Mouse (Mus musculus): Measurements from ENCODE around the gene Hoxb6.

Hoxb6 gene

DNA sequence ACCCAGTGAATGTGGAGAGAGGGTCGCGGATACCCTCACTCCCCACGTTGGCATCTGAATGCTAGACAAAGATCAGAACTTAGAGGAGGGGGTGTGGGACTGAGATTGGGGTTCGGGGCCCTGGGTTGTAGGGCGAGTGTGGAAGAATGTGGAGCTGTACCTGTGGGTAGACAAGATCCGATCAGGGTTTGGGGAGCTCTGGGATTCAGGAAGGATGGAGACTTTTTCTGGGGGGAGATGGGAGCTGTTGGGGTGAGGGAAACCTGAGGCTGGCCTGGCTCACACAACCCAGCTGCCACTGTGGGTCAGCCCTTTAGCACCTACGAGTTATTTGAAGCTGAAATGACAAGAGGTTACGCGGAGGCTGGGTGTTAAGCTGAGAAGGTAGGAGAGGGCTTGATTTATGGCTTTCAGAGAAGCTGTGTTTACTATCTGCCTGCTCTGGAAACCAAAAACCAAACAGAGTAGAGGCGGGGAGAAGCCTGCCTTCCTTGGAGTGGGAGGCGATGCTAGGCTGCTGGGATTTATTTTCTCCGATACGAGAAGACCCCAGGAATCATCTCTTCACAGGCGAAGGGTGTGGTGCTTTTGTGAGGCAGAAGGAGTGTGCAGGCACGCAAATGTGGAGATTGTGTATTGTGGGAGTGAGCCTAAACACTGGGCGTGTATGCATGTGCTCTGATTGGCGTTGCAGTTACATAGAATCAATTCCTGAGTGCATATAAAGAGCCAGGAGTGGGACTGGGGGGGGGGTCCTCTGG is 41.1 kb downstream of the Hoxb6 start:
- DNase-seq (ENCODE audit: low read depth, low spot score) = no peak

DNA sequence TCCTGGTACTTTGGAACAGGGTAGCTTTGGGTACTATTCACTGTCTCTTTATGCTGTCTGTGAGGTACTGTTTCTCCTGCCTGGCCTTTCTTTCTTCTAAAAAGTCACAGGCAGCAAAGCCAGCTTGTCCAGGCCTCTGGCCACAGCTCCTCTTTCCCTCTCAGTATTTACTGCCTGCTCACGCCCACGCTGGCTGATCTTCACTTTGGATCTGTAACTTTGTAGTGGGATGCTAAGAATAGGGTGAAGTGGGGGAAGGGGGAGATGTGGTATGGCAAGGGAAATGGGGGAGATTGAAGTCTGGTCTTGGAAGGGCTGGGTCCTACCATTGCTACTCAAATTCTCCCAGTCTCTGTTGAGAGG is 41.7 kb downstream of the Hoxb6 start:
- DNase-seq (ENCODE audit: low read depth, low spot score) = no peak

DNA sequence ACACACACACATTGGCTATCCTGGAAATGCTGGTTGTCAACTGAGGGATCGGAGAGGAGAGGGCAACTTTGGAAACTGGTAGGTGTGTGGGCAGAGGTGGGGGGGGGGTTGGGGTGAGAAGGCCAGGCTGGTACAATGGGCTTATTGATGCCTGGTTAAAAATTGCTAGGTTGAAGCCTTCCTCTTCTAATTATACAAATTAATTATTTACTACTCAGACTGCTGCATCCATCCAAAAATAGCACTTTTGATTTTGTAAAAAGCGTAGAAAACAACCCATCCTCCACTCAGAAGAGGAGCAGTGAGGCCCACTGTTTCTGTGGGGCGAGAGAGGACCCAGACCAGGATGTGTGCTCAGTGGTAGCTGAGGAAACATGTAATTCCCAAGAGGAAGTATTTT is 42.7 kb downstream of the Hoxb6 start:
- no peak for DNase-seq (ENCODE audit: low read depth, low spot score)

DNA sequence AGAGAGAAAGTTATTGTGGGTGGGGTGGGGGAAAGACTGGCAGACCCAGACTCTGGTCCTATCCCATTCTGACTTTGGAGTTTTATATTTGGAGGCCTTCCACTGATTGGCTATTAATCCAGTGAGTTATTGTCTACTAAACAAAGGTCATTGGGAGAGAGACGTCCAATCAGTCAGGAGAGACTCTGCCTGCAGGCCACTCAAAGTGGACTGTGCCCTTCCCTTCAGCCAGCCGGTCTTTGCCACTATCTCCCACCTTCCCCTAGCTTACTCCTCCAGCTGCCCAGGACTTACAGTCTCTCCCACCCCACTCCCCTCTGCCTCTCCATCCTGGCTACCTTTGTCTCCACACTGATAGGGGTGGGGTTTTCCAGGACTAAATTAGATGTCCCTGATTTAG is 44.3 kb downstream of the Hoxb6 start:
- DNase-seq (ENCODE audit: low read depth, low spot score) = no peak

DNA sequence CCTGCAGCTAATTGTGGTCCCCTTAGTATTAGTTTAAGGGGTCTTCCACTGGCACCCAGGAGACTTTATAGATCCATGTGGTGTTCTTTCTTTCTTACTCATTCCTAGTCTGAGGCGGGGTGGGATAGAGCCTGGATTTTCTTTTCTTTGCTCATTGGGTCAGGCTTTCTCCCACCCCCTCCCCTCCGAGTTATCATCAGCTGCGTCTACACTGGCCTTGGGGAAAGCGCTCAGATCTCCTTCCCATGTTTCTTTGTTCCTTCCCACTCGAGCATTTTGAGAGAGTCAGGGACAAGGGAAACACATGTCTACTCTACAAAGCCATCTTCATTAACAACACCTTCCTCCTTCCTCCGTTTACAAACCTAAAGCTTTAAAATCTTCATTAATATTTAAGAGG is 44.8 kb downstream of the Hoxb6 start:
- no peak for DNase-seq (ENCODE audit: low read depth, low spot score)

DNA sequence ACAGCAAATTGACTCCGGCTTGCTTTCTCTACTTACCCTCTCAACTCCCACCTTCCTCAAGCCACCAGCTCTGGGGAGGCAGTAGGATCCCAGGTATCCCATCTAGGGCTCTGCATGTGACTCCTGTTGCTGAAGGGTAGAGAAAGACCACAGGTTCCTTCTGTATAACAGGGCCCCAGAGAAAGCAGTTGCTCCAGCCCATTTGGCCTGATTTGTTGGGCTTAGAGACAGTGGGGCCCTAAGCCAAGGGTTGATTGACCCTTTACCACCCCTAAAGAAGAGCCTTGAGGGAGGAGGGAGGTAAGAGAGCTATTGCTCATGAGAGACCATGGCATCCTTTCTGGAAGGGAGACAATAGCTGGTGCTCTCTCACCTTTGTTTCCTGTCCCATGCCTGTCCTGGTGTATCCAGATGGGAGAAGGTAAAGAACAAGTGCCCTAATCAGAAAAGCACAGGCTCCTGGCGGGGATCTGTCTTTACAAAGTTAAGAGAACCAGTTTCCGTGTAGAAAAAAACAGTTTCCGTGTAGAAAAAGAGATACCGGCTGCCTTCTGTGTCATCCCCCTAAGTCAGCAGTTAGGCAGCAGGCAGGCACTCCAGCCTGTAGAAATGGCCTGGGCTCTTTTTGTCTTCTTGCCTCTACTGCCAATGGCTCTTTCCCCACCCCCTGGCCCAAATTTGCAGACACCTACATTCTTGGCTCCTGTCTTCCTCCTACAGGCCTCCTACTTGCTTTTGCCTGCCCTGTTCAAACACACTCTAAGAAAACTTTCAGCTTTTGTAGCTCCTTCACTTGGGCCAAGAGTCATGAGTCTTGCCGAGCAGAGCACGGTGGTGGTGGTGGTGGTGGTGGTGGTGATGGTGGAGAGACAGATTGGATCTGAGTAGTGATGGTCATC is 46.9 kb downstream of the Hoxb6 start:
- DNase-seq (ENCODE audit: low read depth, low spot score) = no peak

DNA sequence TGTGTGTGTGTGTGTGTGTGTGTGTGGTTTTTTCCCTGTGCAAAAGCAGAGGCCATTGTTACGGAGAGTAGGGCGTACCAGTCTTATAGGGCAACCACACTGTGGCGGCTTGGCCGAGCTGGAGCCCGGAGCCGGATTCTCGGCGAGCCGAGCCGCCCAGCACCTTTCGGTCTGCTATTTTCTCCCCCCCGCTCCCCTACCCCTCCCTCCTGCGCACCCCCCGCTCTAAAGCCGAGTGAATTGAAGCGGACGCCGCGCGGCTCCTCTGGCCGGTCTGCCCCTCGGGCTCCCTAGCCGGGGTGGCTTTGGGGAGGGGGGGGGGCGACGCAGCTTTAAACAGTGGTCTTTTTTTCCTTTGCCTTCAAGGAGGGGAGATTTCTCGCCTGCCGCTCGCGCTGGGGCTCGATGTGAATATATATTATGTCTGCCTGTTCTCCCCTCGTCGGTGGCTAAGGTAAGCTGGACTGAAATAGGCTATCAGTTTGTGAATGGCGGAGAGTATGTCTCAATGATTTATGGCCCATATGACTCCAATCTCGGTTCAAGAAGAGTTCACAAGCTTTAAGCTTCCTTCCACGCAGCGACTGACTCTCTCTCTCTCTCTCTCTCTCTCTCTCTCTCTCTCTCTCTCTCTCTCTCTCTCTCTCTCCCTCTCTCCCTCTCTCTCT is 48.6 kb downstream of the Hoxb6 start:
- DNase-seq (ENCODE audit: low read depth, low spot score) = peak; percentile 94

DNA sequence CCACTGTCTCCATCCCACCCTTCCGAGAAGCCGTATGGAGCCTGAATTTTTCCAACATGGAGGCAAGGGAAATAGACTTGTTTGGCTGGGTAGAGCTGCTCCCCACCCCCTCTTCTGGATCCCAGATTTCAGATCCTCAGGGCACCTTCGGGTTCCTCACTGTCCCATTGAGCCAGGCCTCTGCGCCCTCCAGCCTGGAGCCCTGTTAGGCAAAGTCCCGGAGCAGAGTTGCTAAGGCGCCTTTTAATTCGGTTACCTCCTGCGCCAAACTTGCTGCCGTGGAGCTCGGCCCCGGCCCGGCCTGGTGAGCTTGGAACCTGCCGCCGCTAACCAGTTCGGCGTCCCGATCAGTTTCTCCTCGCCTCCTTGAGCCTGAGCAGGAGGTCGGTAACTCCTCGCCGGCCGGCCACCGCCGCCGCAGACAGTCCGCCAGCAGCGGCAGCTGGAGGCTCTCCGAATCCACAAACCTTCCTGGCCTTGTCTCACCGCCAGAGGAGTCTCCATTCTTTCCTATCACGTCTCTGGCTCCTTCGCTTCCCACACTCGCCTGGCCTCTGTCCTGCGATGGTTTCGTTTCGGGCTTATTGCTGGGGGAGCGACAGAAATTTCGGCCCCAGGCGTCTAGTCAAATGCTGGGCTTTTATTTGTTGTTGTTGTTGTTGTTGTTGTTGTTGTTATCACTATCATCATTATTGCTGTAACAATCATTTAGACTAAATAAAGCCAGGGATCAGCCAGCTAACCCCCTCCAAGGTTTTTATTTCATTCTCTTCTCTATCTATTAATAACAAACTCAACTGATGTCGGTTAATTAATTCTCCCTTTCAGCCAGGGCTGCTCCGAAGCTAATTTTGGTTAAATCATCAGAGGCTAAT is 49.7 kb downstream of the Hoxb6 start:
- DNase-seq (ENCODE audit: low read depth, low spot score) = no peak

DNA sequence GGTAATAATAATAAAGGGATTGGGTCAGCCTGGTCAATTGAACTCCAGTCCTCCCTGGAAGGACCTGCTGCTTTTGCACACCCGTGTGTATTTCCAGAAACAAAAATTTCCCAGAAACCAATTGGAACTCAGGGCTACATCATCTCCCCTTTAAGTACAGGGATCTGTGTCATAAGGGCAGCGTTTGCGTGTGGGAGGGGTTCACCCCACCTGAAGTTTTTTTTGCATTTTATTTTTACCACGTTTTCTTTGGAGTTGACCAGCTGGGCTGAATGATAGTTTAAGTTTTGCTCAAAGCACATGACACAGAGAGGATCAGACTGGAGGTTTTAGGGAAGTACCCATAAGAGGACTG is 50.3 kb downstream of the Hoxb6 start:
- DNase-seq (ENCODE audit: low read depth, low spot score) = no peak

DNA sequence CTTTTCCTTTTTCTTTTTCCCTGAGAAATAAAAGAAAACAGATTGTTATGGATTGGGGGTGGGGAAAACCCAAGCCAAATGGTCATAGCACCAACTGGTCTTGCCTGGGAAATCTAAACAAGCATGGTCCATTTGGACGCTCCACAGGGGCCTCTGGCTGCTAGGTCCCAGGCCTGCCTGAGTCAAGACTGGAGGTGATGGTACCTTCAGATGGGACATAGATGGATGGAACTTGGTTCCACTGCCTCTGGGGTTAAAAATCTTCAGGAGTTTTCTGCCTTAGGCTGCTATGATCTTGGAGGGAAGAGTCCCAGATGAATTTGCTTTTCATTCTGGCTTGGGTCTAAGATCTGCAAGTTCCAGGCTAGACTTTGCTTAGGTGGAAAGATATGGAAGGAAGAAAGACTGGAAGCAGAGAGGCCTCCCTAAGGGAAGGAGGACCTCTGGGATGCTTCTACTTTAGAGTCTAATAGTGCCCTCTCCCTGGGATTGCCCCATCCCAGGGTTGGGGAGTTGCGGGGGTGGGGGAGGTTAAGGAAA is 51.0 kb downstream of the Hoxb6 start:
- no peak for DNase-seq (ENCODE audit: low read depth, low spot score)

DNA sequence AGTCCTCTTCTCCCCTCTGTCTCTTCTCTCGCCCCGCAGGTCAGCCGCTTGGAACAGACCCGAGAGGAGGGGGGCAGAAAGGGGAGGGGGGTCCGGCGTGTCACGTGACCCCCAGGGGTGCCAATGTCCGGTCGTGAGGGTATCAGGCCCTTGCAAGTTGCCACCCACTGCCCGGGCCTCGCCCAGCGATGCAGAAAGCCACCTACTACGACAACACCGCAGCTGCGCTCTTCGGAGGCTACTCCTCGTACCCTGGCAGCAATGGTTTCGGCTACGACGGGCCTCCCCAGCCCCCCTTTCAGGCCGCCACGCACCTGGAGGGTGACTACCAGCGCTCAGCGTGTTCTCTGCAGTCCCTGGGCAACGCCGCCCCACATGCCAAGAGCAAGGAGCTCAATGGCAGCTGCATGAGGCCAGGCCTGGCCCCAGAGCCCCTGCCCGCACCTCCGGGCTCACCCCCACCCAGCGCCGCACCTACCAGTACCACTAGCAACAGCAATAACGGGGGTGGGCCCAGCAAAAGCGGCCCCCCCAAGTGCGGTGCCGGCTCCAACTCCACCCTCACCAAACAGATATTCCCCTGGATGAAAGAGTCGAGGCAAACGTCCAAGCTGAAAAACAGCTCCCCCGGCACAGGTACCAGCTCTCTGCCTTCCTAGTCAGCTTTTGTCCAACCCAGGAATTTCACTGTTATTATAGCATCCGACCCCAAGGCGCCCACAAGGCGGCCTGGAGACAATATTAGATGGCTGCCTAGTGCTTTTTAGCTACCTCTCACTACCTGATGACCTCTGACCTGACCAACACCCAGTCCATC is 52.0 kb downstream of the Hoxb6 start:
- DNase-seq (ENCODE audit: low read depth, low spot score) = peak; percentile 62

DNA sequence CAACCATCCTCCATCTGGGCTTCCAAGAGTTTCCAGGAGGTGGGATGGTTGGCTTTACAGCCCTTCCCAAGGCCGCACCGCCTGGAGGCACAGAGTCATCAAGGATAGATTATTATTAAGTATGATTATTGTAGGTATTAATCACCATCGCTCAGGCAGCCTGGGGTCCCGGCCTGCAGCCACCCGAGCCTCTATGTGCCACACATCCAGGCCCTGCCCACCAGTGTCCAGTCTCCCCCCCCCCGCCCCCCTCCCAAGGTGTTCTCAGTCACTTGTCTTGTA is 52.5 kb downstream of the Hoxb6 start:
- DNase-seq (ENCODE audit: low read depth, low spot score) = no peak

DNA sequence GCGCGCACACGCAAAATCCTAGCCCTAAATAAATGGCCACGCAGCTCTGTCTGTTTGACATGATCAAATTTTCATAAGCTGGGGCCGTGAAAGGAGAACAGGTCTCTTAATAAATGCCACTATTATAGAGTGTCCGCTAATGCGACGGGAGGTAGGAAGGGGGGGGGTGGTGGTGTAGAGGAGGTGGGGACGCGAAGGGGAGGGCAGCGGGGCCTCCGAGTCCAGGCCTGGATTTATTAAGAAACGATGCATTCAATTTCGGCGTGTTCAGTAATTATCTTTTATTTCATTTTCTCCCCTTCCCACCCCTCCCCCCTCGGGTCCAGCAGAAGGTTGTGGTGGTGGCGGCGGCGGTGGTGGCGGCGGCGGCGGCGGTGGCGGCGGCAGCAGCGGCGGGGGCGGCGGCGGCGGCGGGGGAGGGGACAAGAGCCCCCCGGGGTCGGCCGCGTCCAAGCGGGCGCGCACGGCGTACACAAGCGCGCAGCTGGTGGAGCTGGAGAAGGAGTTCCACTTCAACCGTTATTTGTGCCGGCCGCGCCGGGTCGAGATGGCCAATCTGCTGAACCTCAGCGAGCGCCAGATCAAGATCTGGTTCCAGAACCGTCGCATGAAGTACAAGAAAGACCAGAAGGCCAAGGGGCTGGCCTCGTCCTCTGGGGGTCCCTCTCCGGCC is 53.1 kb downstream of the Hoxb6 start:
- peak; percentile 65 for DNase-seq (ENCODE audit: low read depth, low spot score)

DNA sequence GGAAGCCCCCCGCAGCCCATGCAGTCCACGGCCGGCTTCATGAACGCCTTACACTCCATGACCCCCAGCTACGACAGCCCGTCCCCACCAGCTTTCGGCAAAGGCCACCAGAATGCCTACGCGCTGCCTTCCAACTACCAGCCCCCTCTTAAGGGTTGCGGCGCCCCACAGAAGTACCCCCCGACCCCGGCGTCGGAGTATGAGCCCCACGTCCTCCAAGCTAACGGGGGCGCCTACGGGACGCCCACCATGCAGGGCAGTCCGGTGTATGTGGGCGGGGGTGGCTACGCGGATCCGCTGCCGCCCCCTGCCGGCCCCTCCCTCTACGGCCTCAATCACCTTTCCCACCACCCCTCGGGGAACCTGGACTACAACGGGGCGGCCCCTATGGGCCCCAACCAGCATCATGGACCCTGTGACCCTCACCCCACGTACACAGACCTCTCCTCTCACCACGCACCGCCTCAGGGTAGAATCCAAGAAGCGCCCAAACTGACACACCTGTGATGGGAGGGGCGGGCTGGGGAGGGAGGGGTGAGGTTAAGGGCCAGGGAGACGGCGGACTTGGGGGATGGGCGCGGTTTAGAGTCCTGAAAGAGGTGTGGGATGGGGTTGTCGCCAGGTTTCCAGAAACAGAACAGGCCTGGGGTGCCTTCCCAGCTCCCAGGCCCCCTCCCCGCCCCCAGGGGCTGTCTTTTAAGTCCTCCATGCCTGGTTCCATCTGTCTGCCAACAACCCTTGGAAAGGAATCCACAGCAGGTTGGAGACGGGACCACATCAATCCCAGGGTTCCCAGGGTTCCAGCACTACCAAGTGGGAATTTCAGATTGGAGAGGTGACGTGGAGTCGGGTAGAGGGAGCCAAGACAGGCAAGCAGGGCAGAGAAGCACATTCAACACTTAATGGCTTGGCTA is 53.9 kb downstream of the Hoxb6 start:
- peak; percentile 64 for DNase-seq (ENCODE audit: low read depth, low spot score)

DNA sequence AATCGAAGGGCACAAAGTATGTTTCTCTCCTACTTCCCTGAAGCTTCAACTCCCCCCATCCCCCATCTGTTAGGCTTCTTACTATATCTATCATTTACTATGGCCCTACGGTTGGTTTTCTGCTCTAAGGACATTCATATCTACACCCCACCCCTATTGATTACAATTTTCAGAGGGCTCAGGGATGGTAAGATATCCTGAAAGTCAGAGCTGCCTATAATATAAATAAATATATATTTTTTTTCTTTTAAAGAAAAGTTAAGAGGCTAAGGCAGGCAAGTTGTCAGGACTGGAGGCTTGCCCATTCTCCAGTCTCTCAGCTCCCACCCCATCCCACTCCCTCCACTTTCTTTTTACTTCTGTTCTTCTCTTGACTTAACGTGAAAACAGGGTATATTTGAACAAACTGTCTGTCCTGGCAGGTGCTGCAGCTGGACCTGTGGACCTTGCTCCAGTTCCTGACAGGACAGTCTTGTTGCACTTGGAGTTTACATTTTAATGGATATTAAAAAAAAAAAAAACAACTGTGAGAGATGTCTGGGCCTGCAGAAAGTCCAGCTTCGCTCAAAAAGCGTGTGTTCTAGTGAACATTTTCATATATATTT is 54.7 kb downstream of the Hoxb6 start:
- no peak for DNase-seq (ENCODE audit: low read depth, low spot score)

DNA sequence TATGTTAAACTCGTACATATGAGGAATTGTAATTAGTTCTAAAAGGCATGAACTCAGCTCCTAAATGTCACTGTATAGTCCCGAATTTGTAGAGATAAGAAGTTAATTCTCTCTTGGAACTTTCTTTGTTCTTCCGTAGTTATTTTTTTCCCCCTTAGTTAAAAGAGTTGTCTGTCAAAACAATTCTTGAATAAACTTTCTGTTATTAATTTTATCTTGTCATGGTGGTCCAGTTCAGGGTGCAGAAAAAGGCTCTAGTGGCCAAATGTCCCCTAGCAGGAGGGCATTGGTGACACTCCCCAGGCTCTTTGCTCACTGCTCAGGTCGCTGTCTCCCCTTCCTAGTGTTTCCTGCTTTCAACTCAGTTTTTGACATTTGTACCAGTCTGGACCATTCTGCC is 55.4 kb downstream of the Hoxb6 start:
- DNase-seq (ENCODE audit: low read depth, low spot score) = no peak

DNA sequence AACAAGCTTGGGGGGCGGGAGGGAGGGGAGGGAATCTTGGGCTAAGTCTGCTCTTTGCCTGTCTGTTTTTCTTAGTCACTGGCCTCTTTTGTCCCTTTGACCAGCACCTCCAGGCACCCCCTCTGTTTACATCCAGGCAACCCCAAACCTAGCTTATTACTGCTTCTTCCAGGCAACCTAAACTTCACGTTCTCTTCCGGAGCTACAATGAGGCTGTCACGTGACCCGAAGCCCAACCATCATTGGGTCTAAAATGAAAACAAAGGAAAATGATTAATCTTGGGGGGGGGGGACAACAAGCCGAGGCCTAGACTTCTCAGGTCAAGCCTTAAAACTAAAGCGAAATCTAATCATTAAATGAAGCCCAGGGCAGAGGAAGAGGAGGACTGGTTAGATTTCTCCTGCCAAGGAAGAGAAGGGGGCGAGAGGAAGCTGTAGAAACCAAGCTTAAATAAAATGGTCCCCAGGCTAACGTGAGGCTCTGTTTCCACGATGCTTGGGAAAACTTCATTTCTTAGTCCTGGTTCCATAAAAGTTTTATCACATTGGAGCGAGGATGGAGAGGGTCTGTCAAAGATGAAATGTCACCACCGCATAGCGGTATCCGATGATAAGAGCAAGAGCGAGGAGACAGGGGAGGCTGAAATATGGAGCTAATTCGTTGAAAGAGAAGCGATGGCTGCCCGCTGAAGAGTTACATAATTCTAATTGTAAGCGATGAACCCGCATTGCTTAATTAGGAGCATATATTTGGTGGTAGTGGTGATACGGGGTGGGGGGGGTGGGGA is 56.1 kb downstream of the Hoxb6 start:
- DNase-seq (ENCODE audit: low read depth, low spot score) = peak; percentile 78

DNA sequence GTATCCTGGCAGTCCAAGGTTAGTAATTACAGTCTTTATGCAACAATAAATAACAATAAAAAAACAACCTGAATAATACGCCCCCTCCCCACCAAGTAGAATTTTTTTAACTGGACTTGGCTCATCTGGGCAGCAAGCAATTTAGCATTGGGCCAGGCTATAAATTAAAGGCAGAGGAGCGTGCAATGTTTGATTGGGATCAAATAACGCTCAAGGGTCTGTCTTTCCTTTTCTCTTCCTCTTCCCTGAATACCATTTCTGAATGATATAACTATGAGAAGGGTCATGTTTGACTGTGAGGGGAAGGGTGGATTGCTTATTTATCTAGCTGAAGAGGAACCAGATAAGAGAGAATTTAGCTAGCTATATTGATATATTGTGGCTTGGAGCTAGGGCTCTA is 56.7 kb downstream of the Hoxb6 start:
- DNase-seq (ENCODE audit: low read depth, low spot score) = no peak

All from mesoderm, embryonic 11.5 days (tissue).